Mouse (Mus musculus): ENCODE measurements around the gene Rnf38. TPM values are rescaled to one million over a fixed set of nuclear protein-coding genes. Genes with fewer than 3 reads are reported as not detected.

Gene Rnf38
- polyA plus RNA-seq, 1 experiment from 2014 or later: 13.6 TPM

GRCm38 (mm10) chr4:44247051-44247939 is 13.7 kb upstream of the Rnf38 start:
- Histone ChIP-seq H3K27ac (no peak overlapping the region), H3K27me3 (ENCODE audit: insufficient read depth, low read length) (no peaks in the 10 kb centered on the region), H3K4me1 (replicated peaks; ENCODE audit: insufficient read depth, low read length) (0 out of 2 replicates have a peak, but pooled peaks cover 6% of the 10 kb centered on the region), H3K4me2 (ENCODE audit: low read length) (peak overlapping the region; percentile 19; the same call in 1 of the 2 replicates), H3K9ac (ENCODE audit: low read depth, low read length) (no peak overlapping the region), H3K36me3 (ENCODE audit: insufficient read depth, low read length) (no peaks in the 10 kb centered on the region), H3K9me3 (replicated peaks; ENCODE audit: low read length) (no peaks in the 10 kb centered on the region), H3K4me3 (replicated peaks; ENCODE audit: low read depth, low read length) (no peak overlapping the region)
- 5% methylated on average over 18 of the region's 18 CpGs for WGBS
- no peak for TF ChIP-seq CTCF (IDR thresholded peaks at IDR 0.05; ENCODE audit: low read depth)
- DNase-seq (ENCODE audit: low spot score) (no peak), ATAC-seq (replicated peaks; ENCODE audit: low FRiP score, low read depth) (0 out of 2 replicates have a peak, but pooled peaks have one; percentile 57)

- Histone ChIP-seq H3K36me3 (ENCODE audit: insufficient read depth, low read length) (no peaks in the 10 kb centered on the region), H3K27me3 (ENCODE audit: insufficient read depth, low read length) (no peaks in the 10 kb centered on the region), H3K9me3 (replicated peaks; ENCODE audit: low read length) (no peaks in the 10 kb centered on the region), H3K4me2 (ENCODE audit: low read length) (no peak overlapping the region), H3K4me3 (replicated peaks; ENCODE audit: low read depth, low read length) (no peak overlapping the region), H3K27ac (no peak overlapping the region), H3K9ac (ENCODE audit: low read depth, low read length) (no peak overlapping the region), H3K4me1 (replicated peaks; ENCODE audit: insufficient read depth, low read length) (0 out of 2 replicates have a peak, but pooled peaks cover 6% of the 10 kb centered on the region)
- no peak for TF ChIP-seq CTCF (IDR thresholded peaks at IDR 0.05; ENCODE audit: low read depth)
- DNase-seq (ENCODE audit: low spot score) (no peak), ATAC-seq (replicated peaks; ENCODE audit: low FRiP score, low read depth) (0 out of 2 replicates have a peak, but pooled peaks have one; percentile 13)
- WGBS: 83% methylated on average over 4 of the region's 4 CpGs
Measured at GRCm38 (mm10) chr4:44246285-44246684, 12.7 kb upstream of the Rnf38 start.

- DNase-seq (ENCODE audit: low spot score) (no peak), ATAC-seq (replicated peaks; ENCODE audit: low FRiP score, low read depth) (no peak)
- Histone ChIP-seq H3K4me2 (ENCODE audit: low read length) (no peak overlapping the region), H3K4me3 (replicated peaks; ENCODE audit: low read depth, low read length) (no peak overlapping the region), H3K36me3 (ENCODE audit: insufficient read depth, low read length) (no peaks in the 10 kb centered on the region), H3K27ac (no peak overlapping the region), H3K4me1 (replicated peaks; ENCODE audit: insufficient read depth, low read length) (no peaks in the 10 kb centered on the region), H3K9me3 (replicated peaks; ENCODE audit: low read length) (no peaks in the 10 kb centered on the region), H3K9ac (ENCODE audit: low read depth, low read length) (no peak overlapping the region), H3K27me3 (ENCODE audit: insufficient read depth, low read length) (no peaks in the 10 kb centered on the region)
- no peak for TF ChIP-seq CTCF (IDR thresholded peaks at IDR 0.05; ENCODE audit: low read depth)
- WGBS: 61% methylated on average over 4 of the region's 4 CpGs
Measured at GRCm38 (mm10) chr4:44241638-44242037, 8.0 kb upstream of the Rnf38 start.

GRCm38 (mm10) chr4:44235946-44236345 is 2.4 kb upstream of the Rnf38 start:
- Histone ChIP-seq H3K9ac (ENCODE audit: low read depth, low read length) (no peak overlapping the region), H3K27me3 (ENCODE audit: insufficient read depth, low read length) (no peaks in the 10 kb centered on the region), H3K27ac (no peak overlapping the region), H3K9me3 (replicated peaks; ENCODE audit: low read length) (no peaks in the 10 kb centered on the region), H3K4me2 (ENCODE audit: low read length) (no peak overlapping the region), H3K4me1 (replicated peaks; ENCODE audit: insufficient read depth, low read length) (0 out of 2 replicates have a peak, but pooled peaks cover 5% of the 10 kb centered on the region), H3K36me3 (ENCODE audit: insufficient read depth, low read length) (no peaks in the 10 kb centered on the region), H3K4me3 (replicated peaks; ENCODE audit: low read depth, low read length) (no peak overlapping the region)
- DNase-seq (ENCODE audit: low spot score): no peak
- ATAC-seq (replicated peaks; ENCODE audit: low FRiP score, low read depth): no peak
- no peak for TF ChIP-seq CTCF (IDR thresholded peaks at IDR 0.05; ENCODE audit: low read depth)
- WGBS: 72% methylated on average over 2 of the region's 2 CpGs

- H3K27ac ChIP-seq: peak overlapping the region; percentile 92
- 0 out of 2 replicates have a peak, but pooled peaks cover 5% of the 10 kb centered on the region for H3K4me1 ChIP-seq (replicated peaks; ENCODE audit: insufficient read depth, low read length)
- no peaks in the 10 kb centered on the region for H3K9me3 ChIP-seq (replicated peaks; ENCODE audit: low read length)
- DNase-seq (ENCODE audit: low spot score): peak; percentile 94
- H3K36me3 ChIP-seq (ENCODE audit: insufficient read depth, low read length): no peaks in the 10 kb centered on the region
- H3K4me2 ChIP-seq (ENCODE audit: low read length): peak overlapping the region; percentile 92
- peak overlapping the region; percentile 94 for H3K9ac ChIP-seq (ENCODE audit: low read depth, low read length)
- WGBS: under 1% methylated on average over 51 of the region's 62 CpGs
- no peaks in the 10 kb centered on the region for H3K27me3 ChIP-seq (ENCODE audit: insufficient read depth, low read length)
- no peak for TF ChIP-seq CTCF (IDR thresholded peaks at IDR 0.05; ENCODE audit: low read depth)
- peak overlapping the region; percentile 70 for H3K4me3 ChIP-seq (replicated peaks; ENCODE audit: low read depth, low read length)
- ATAC-seq (replicated peaks; ENCODE audit: low FRiP score, low read depth): peak; percentile 98
Measured at GRCm38 (mm10) chr4:44234004-44234866, 646 bp upstream of the Rnf38 start.

Measured in kidney, postnatal 0 days (tissue).